Mouse (Mus musculus) mouse trophoblast stem cell (cell line): Measurements from ENCODE around the gene Nkain2.
"Not testable (repeated sequence)": the region's sequence is repeated elsewhere in the genome, so short reads cannot be mapped to it uniquely, and the experiment has no call there.

Experiments used
- in situ Hi-C, 2 experiments: fragments of 300-500 bp; cut with MseI, MboI; formaldehyde crosslinking; loops; 2 replicates in 1 of 2; 3 replicates in 1 of 2; pipeline ENCODE4 v1.15.1; 2025

The Nkain2 gene

DNA sequence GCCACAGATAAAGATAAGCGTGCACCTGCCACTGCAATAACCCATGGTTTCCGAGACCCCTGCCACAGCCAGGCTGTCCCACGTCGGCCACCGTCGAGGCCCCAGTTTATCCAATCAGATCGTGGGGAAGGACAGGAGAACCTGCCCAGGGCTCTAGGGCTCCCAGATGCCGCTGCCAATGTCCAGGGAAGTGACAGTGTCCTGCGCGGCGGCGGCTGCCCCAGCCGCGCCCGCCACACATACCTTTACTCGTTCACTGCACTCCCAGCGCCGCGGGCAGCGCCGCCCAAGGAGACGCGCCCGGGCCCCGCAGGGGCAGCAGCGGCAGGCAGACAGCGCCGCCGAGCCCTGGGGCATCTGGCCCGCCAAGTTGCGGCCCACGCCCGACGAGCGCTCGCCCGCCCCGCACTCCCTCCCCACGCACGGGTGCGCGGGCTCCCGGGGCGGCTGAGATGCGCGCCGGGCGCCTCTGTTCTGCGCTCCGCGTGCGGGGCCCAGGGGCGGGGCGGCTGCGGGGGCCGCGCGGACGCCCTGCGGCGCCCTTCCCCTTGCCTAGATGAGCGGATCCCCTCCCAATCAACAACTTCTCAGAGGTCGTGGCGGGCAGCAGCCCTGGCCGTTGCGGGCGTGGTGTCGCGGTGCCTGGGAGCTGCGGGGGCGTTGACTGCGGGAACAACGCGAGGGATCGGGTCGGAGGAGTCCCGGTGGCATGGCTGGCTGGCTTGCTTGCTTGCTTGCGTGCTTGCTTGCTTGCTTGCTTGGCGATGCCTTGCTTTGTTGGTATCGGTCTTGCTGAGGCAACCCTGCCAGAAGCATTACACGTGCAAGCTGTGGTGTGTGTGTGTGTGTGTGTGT, at the start of gene Nkain2:
Nkain2 (minus strand) TSS at position 811 of the 855 bp plus-strand sequence.
- in situ Hi-C loops, result loop anchor here in 1 of 2 experiments (25.0 kb wide), 1 partner anchor 1153 kb away; no protein-coding TSS in a partner anchor

DNA sequence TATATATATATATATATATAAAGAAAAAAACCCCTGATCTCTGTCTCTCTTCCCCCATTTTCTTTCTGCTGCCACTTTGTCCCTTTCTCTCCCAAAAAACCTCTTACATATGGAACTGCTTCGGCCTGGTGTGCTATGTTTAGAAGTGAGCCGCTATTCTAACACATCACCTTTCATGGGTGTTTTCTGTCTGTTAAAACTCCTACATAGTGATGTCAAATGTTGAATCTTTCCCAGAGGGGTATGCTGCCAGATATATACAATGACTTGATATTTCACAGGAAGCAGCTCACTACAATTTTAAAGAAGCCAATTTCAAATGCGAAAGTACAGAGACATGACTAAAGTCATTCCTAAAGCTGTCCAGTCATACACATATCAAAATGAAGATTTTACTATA, 49.6 kb upstream of the Nkain2 start:
- in situ Hi-C loops, result no loop called here

DNA sequence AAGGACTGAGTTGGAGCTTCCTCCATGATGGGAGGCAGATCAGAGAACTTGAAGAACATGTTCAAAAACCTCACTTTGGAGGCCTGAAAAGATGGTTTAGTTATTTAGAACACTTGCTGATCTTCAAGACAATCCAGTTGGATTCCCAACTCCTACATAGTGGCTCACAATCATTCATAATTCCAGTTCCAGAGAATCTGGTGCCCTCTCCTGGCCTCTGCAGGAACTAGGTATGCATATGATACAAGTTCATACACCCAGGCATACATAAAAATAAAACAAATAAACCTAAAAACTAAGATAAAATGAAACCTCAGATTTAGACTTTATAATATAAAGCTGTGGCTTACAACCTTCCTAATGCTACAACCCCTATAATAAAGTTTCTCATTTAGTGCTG, 4.8 kb upstream of the Nkain2 start:
- in situ Hi-C loops, result loop anchor here in 1 of 2 experiments (25.0 kb wide), 1 partner anchor 1158 kb away; no protein-coding TSS in a partner anchor

DNA sequence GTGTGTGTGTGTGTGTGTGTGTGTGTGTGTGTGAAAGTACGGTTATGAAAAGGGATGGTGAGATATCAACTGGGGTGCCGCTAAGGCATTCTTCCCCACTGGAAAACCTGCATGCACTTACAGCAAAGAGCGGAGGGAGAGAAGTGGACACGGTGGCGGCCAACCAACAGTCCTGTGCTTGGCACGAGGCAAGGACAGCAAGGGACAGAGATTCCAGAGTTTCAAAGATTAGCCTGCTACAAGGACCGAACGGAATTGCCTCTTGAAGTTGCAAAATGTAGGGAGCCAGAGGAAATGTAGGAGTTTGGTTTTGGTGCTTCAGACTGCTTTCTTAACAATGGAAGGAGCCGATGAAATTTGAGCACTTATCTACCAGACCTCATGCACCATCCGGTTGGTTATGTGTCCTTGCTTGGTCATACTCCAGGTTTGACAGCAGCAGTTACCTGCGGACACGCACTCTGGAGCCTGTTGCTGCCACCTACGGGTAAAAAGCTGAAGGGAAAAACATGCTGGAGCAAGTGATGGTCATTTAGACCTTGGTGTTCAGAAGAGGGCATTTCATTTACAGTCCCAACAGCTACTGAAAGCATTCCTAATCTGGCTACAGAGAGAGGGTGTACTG, 357 bp upstream of the Nkain2 start:
- in situ Hi-C loops, result loop anchor here in 1 of 2 experiments (25.0 kb wide), 1 partner anchor 1153 kb away; no protein-coding TSS in a partner anchor

DNA sequence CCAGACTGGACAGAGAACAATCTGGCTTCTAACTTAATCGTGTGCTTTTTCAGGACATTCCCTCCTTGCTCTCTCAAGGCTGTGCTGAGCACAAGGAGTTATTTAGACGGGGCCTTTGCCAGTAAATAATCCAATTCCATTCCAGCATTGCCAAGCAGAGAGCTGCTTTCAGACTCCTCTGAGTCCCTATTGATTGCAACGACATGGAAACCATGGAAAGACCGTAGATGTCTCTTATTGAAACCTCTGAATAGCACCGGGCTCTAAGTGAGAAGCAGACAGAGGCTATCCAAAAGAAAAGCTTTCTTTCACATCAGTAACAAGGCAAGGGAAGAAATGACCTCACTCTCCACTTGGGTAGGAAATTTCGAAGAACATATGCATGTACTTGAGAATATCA, 8.3 kb downstream of the Nkain2 start:
- in situ Hi-C loops, result loop anchor here in 1 of 2 experiments (25.0 kb wide), 1 partner anchor 1145 kb away; no protein-coding TSS in a partner anchor

DNA sequence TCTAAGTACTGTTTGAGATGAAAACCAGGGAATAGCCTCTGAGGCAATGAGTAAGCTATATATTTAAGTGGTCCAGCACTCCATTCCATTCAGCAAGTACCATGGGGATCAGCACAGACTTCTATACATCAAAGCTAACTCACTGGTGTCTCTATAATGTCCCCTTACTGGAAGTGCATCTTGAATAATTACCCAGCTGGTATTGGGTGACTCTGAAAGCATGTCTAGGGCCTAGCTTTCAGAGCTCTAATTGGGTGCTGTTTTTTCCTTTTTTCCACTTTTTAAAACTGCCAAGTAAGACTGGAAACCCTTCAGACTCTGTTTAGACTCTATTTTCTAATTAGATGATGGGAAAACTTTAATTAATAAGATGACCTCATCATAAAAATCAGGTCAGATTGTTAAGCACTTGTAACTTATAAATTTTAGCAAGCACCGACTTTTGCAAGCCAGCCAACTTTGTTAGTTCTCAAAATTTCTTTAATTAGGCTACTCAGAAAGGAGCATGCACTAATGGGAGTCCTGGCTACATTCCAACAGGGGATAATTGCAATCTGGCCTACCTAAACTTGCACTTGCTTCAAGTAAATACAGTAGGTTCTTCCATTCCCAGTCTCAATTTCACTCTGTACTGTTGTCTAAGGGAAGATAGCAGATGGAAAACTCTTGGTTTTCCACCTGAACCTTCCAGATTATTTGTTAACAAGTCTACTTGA, 19.4 kb downstream of the Nkain2 start:
- in situ Hi-C loops, result no loop called here

DNA sequence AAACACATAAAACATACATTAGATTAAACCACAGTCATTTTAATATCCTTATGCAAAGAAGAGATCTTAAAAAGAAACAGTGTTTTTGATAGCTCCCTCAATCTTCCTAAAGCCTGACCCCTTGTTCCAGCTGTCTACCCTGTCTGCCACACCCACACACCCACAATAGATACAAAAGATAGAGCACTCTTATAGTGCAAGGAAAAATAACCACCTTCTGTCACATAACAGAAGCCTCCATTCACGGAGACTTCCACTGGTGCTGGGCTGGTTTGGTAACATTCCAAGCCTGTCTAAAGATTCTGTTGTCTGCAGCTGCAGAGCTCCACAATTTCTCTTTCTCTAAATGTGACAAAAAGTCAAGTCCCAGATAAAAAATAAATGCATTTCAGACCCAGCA, 20.7 kb downstream of the Nkain2 start:
- in situ Hi-C loops, result no loop called here

DNA sequence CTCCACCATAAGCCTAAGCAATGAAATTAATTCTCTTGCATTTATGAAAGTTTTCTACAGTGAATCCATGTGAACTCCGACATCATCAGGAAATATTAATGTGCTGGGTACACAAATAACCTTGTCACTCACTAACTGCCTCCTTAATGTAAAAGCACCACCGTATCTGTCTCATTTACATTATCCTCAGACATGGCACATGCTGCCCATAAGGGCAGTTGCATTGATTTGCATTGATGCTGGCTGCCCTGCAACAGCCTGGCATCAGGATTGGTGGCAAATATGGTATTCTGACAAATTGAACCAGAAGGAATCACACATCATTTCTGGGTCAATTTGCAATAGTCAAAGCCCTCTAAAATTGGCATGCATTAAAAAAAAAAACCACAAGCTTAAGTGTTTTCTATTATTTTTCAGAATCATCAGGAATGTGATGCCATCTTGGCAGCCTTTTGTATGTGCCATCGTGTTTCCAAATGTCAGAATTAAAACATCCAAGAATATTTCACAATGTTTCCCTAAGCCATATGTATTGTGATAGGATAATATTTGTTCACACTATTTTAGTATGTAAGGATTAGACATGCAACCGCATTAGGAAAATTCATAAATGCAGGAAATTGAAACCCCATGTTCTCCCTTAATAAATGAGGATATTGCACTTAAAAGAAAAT, 74.9 kb downstream of the Nkain2 start:
- in situ Hi-C loops, result no loop called here

DNA sequence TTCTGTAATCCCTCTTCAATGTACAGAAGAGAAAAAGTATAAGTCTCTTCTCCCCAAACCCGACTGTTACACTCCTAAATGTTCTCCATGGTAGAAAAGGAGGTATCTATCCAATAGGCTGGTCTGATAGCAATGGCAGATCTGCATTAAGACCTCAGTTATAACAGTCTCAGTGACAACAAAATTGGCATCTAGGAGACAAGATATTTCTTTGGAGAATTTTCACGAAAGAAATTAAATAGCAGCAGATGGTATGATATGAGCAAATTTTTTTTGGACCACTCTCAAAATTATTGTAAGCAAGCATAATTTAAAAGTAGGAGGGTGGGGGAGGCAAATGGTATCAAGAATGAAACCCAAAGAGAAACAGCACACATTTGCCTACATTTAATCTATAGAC, 94.0 kb downstream of the Nkain2 start:
- in situ Hi-C loops, result no loop called here

DNA sequence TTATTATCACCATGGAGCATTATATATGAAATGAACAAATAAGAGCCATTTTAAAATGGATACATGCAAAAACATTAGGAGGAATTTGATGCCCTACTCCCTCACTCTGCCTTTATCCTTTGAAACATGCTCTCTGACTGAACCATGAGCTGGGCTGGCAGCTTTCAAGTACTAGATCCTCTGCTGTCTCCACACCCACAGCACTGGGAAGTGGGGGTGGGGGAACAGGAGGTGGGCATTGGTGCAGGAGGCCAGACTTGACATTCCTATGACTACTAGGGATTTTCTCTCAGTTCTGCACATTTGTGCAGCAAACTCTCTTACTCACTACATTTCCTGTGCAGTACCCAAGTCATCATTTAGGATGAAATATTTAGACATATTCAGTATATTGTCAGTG, 99.7 kb downstream of the Nkain2 start:
- in situ Hi-C loops, result no loop called here

DNA sequence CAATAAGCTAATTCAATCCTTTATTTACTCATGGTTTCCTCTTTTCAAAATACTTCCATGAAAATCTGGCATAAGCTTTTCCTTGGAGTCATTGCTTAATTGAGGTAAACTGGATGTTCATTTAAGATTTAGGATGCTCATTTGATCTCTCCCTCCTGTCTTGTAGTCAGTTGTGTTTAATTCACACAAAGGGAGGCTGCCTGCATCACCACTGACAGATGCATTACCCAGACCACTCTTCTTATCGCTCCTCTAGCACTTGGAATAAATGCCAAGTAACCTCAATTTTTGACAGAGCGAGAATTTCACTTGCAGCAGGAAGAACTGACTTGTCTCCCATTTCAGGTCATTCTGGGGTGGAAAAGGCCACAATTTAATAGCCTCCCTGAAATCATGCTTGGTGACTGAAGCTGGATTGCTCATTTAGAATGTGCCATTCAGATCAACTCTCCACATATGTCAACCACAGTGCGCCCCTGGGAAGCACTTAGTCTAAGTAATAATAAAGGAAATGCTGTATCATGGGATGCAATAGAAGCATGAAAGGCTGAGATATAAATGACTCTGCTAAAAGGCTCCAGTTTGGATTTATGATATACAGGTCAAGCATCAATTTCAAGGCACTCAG, 107.4 kb downstream of the Nkain2 start:
- in situ Hi-C loops, result no loop called here

DNA sequence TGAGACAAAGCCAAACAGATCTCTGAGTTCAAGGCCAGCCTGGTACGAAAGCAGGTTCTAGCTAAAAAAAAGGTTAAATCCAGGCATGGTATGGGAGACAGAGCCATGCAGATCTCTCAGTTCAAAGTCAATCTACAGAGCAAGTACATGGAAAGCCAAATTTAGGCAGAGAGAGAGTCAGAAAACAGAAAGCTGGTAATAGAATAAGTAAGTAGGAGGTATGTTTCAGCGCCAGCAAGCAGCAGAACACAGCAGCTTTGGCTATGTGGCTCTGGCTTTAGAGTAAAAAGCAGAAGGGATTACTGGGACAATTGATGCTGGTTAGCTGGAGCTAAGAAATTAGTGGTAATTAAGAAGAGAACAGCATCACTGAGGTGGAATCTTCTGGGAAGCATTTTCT, 151.3 kb downstream of the Nkain2 start:
- in situ Hi-C loops, result no loop called here

DNA sequence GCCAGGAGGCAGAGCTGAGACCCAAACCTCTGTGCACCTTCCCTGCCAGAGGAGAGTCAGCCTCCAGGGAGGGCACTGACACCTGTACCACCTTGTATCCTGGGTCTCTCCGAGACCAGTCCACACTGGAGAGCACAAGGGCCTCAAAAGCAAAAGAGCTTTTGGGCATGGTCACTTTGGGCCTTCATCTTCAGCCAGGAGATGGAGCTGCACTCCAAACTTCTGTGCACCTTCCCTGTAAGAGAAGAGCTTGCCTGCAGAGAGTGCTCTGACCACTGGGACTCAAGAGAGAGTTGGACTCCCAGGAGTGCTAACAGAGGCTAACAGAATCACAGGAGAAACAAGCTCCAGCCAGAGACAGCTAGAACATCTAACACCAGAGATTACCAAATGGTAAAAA, 183.7 kb downstream of the Nkain2 start:
- in situ Hi-C loops, result not testable (repeated sequence)

DNA sequence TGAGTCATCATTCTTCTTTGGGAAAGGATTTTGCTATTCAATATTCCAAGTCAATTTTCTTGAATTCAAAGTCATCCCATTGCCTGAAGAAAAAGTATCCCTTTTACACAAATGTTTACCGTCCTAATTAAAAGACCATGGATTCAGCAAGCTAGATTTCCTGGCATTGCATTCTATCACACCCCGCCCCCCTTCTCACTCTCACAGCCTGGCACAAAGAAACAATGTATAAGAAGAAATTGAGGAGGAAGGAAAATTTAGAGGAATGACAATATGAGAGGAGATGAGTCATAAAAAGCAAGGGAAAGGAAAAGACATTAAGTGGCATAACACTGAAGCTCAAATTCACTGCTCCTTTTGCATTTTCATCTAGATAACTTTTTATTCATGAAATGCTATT, 193.6 kb downstream of the Nkain2 start:
- in situ Hi-C loops, result no loop called here

DNA sequence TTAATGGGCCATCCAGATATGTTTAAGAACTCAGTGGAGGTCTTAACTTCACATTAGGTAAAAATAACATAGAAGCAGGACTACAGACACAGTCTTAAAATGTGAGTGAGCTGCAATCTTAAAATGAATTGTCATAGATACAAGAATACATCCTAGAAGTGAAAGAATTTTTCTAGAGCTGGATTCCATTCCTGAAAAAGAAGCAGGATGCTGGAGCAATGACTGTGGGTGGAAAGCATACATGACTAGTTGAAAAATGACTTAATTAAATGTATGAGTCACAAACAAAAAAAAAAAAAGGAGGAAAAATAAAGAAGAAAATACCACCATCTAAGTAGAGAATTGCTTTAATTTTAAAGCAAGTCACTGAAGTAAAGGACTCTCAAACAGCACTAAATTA, 205.7 kb downstream of the Nkain2 start:
- in situ Hi-C loops, result no loop called here

DNA sequence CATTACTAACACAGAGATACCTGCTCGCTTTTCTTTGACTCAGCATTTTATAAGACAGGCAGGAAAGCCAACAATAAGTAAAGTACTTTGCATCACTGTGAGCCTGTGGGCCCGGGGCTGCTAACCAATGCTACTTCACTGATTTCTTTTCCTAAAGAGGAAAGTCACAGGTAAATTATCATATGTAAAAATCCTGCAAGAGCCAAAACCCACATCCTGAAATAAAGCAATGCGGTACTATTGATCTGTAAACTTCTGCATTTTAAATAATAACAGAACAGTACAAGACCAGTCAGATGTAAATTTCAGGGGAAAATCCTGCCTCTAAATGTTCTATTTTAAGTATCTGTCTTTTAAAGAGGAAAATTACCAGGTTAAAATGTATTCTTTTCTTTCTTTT, 250.0 kb downstream of the Nkain2 start:
- in situ Hi-C loops, result no loop called here

DNA sequence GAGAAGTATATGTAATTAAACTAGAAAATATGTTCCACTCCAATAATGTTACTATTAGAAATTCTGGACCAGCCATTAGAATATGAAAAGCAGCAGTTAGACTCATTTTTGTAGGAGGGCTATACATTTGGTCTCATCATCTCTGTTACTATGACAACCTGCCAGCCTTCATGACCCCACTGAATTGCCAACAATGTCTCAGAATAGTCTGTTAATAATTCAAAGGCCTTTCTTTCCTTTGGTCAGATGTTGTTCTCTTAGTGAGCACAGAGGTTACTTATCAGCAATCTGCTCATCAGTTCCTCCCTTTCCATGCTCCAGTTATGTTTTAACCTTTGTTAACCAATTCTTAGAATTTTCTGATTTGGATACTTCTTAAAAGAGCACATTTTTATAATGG, 251.1 kb downstream of the Nkain2 start:
- in situ Hi-C loops, result no loop called here

DNA sequence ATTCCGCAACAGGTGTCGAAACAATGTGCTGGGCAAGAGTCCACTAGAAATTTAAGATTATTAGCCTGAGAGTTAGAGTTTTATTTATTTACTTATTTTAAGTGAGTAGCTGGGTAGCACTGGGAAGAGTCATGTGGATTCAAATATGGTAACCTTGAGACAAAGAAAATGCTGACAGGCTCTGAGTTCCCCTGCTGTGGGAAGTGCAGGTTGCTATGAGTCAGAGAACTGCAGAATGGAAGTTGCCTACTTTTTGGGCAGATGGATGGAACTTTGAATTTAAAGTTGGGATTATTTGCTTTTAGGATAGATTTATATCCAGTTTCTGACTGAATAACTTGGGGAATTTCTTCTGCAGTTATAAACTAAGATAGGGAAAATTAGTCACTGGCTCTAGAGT, 259.2 kb downstream of the Nkain2 start:
- in situ Hi-C loops, result no loop called here

DNA sequence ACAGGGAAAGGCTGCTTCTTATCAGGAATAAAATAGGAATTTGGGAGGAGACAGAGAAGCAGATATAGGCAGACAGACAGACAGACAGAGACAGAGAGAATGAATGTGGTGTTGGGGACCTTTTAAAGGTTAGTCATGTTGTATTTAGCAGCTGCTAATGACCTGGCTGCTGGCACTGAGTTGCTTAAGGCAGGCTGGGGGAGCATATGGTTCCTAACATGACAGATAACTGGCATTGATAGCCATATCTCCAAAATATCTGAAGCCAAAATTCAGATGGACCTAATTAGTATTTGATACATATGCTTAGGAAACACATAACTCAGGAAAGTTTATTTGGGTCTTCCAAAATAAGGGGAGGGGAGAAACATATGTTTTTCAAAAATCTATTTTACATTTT, 285.8 kb downstream of the Nkain2 start:
- in situ Hi-C loops, result no loop called here

DNA sequence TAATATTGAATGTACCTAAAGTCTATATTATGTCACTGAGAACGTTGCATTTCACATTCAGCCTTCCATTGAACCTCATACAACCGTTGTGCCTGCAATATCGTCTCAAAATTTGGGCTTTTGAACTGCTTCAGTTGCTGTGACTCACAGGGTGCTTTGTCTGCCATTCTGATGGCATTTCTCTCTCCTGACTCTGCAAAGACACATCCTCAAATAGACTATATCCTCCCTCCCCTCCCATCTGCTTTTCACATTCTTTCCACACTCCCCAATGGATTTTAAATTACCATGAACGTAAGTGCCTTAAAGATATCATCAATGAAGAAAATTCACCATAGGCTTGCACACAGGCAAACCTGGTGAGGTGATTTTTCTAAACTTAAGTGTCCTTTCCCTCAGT, 287.5 kb downstream of the Nkain2 start:
- in situ Hi-C loops, result no loop called here

DNA sequence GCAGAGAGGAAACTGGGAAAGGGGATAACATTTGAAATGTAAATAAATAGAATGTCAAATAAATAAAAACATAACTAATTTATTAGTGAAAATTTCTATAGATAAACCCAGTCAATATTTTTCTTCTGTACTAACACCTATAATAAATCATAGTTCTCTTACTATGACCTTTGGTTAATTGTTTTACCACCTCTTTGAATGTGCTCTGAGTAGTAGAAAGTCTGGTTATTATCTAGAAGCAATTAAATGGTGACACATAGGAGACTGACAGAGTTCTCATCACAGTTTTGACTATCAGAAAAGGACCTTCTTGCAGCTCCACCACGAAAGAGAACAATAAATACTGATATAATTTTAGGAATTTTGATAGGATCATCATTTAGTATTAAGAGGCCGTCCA, 295.3 kb downstream of the Nkain2 start:
- in situ Hi-C loops, result no loop called here

DNA sequence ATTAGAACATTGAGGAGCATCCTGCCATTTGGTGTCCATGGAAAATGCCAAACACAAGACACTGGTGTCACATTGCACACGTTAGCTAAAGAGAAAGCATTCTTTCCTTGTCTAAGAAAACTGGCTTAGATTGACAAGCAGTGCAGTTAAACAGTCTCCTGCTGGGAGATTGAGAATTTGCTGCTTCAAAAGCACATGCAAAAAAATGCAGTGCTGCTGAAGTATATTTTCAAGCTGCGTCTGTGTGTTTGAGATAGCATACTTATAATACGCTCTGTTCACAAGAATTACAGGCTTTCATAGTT, 313.0 kb downstream of the Nkain2 start:
- in situ Hi-C loops, result no loop called here
